Mouse (Mus musculus) liver, adult (tissue): Measurements from ENCODE around the gene Hat1.

Experiments
- GATA4 ChIP-seq: IDR thresholded peaks from 2 replicates; pipeline ENCODE4 v1.6.1; 2014; ENCODE audit warnings: mild to moderate bottlenecking, low read length; ENCODE audit not compliant: insufficient replicate concordance

The Hat1 gene

DNA sequence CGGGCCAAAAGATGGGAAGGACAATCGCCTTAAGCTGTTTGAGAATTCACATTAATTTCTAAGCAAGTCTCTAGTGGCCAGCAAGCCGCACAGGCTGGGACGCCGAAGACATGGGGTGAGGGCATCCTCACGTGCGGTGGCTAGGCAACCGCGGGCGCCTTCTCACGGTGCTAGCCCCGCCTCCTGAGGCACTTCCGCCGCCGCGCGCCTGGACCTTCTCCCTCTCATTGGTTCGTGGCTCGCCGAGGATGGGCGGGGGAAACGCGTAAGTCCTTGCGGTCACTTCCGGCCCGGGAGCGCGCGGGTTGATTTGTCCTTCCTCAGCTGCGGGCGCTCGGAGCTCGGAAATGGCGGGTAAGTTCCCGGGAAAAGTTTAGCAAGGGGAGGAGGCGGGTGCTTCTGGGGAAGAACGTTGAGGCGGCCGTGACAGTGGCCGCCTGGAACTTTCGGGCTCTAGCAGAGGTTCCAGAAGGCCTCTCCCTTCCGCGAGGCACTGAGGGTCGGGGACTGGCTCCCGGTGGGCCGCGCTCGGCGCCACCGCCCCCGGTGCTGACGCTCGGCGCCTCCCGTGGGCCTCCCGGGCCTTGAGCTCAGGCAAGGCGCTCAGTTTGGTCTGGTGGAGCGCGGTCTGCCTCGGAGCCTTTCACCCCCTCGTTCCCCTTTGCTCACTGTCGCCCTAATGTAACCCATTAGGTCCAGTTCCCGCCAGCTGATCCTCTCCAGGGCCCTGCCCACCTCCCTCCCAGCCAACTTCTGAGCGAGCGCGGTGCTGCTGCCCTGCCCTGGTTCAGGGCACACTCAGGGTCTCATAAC is at the start of gene Hat1:
TSS of gene Hat1 (plus strand) at position 8 of the 813 bp plus-strand sequence.
- TF ChIP-seq GATA4 = no peak

DNA sequence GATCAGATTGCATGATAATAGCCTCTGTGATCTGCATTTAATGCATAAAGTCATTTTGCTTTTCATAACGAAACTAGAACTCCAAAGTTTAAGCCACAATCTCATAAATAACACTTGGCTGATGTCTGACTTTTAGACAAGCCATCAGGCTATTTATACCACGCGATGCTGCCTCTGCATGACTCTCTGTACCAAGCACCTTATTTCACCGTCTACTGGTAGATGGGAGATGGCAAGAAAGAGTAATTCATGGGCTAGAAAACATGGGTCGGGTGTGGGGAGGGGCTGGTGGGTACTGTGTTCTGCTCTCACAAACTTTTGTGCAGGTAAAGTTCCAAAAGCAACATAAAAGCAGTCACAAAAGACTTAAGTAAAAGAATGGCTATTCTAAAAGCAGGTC is 48.6 kb upstream of the Hat1 start:
- no peak for TF ChIP-seq GATA4

GRCm38 (mm10) chr2:71343884-71344640 is 44.7 kb upstream of the Hat1 start:
- no peak for TF ChIP-seq GATA4

- TF ChIP-seq GATA4 = no peak
These were observed 41.6 kb upstream of the Hat1 start for GRCm38 (mm10) chr2:71347160-71347559.

DNA sequence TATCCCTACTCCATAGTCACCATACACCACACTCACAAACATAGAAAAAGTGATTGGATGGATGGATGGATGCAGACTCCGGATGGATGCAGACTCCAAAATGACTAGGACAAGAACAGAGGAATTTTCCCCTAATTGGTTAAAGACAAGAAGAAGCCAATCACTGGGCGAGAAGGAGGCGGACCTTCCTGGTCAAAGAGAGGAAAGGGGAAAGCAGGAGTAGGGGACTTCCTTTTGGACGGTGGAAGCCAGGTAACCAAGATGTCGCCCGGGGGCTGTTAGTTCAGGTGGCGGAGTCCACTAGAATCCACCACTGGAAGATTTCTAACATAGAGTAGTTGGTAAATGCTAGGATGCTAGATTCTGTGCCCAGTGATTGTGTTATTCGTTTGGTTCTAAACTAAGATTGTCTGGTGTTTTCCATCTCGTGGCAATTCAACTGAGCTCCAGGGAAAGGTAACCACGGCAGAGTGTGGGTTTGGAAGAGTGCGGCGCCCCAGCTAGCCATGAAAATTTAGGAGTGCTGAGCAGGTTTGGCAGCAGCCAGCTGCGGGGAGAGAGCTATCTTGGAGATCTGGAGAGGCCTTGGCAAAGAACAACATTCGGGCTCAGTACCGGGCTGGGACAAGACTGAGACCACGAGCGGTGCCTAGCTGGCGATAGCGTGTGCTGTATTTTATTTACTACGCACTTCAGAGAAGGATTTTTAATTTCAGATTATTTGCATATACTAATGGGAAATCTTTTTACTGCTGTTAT is 40.8 kb upstream of the Hat1 start:
- no peak for TF ChIP-seq GATA4

DNA sequence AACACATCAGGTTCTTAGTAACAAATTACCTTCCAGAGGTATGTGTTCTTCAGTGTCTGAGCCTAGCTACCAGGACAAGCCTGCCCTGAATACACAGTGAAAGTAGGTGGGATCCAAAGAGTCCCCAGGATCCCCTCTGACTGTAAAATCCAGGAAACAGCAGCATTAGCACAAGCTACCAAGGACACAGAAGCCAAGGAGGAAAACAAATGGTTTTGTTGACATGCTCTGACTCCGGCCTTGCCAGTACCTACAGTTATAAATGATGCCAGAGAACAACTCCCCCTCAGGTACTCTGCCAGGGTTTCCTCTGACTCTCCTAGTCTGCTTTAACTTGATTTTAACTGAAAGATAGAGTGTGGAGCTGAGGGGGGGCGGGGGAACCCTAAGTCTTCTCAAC is 39.2 kb upstream of the Hat1 start:
- no peak for TF ChIP-seq GATA4

GRCm38 (mm10) chr2:71350181-71350580 is 38.6 kb upstream of the Hat1 start:
- TF ChIP-seq GATA4 = no peak

DNA sequence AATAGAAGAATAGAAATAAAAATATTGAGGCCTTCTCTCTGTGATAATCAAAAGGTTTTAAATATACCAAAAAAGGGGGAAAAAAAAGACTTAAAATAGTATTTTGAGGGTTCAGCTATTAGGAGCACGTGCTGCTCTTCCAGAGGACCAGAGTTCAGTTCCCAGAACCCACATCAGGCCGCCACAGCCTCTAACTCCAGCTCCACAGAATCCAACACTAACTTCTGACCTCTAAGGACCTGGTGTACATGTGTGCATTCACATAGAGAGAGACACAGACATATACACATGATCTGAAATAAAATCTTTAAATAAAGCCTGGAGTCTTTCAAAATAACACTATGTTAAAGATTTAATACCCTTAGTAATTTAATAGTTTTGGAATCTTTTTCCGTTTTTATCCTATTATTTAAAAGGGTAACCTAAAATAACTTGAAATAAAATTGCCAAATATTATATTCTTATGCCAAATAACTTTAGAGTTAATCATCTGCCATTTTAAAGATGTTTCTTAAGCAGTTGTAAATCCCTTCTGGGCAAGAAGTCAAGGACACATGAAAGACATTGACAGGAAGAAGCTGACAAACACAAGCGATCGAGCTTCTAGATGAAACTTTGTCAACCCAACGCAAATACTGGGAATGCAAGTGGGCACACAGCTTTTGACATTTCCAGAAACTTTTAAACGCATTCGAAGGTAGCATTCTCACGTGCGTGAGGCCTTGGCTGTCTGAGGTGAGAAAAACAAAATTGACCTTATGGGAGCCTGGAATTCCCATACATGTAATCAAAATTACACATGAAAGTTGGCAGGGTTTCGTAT is 37.6 kb upstream of the Hat1 start:
- no peak for TF ChIP-seq GATA4

DNA sequence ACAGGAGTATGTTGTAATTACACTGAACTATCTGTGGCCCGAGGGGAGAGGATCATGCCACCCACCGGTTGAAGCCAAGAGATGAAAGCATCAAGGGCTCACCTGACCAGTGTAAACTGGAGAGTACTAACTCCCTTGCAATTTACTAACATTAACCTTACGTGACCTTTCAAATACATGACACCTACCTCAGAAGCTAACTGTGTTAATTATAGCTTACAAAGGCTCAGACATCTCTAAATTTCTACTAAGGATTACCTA is 37.1 kb upstream of the Hat1 start:
- no peak for TF ChIP-seq GATA4

DNA sequence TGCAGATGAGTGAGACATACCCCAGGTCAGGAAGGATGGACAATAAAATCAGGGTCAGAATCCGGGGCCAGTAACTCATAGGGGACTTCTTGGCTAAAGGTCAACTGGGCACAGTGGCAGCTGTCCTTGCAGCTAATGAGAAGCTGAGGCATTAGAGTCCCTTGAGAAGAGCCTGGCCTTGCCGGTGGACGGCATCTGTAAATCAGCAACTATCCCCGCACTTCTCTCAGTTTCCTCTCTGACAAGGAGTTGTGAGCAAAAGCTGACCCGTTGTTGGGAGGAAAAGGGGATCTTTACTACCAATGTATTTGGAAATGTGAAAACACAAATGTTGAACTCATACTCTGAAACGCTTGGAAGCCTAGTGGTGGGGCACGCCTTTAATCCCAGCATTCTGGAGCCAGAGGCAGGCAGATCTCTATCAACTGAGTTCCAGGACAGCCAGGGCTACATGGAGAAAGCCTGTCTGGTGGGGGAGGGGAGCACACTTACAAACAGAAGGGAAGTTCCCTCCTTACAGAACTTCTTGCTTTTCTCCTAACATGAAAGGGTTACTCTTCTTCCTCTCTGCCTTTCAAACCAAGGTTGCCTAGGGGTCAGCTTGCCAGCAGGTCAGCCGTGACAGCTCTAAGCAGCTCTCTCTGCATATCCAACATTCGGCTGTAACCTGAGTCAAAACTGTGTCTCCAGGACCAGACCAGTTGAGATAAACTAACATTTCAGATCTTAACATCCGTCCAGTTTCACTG is 35.3 kb upstream of the Hat1 start:
- no peak for TF ChIP-seq GATA4

DNA sequence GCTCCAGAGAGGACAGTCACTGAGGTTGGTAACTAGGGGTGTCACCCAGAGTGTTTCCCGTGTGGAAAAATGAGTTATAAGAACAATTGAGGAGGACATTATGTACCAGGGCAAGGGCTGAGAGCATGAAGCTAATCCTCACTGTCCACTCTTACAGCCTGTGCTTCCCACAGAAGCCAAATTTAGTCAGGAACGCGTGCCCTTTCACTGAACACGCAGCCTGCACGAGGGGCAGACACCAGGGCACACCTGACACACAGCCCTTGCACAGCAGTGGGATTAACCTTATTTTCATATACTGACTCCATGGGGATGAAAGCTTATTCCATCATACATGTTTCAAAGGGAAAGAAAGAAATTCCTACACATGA is 34.7 kb upstream of the Hat1 start:
- TF ChIP-seq GATA4 = no peak

GRCm38 (mm10) chr2:71358347-71358746 is 30.4 kb upstream of the Hat1 start:
- no peak for TF ChIP-seq GATA4

GRCm38 (mm10) chr2:71360192-71360591 is 28.6 kb upstream of the Hat1 start:
- no peak for TF ChIP-seq GATA4

DNA sequence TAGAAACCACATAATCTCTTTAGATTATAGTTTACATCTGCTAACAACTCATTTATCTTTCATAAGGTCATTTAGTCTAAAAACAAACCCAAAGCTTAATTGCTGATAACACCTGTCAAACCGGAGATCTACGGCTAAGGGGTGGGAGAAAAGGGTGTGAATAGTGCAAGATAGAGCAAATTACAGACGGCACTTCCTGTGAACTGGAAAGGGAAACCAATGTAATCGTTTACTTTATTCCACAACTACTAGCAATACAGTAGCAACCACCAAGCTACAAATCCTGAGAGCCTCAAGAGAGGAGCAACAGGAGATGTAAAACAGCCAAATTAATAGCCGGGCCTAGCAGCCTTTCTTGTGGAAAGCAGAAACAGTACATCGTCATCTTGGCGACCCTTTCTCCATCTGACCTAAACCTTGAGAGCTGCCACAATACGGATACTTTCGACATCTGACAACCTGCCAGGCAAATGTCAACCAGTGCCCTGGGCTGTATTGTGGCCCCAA is 22.1 kb upstream of the Hat1 start:
- no peak for TF ChIP-seq GATA4

DNA sequence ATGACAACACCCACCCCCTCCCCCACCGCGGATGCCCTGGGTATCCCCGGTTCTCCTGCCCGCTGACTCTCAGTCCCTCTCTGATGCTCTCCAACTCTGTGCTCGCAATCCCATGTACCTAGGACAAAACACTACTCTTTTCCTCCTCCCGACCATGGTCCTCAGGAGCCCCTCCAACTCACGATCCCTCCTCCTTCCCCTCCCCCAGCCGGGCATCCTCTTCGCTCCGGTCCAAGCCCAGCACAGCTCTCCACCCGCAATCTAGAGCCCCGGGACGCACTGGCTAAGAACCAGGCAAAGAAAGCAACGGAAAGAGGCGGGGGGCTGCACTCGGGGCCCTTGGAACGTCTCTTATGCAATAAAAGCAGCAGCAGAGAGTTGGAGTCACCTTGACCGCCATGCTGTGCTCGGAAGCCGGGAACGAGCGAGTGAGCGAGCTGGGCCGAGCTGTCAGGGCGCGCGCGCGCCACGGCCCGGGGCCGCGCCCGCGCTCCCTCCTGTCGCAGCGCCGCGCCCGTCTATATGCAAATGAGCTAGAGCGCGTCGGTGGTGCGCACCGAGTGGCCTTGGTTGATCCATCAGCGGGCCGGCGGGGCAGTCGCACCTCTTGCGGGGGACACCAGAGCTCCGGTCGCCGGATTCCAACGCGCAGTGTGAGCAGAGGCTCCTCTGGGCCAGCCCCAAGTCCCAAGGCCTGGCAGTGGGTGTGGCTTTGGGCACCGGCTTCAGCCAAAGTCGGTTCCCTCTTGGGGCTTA is 21.5 kb upstream of the Hat1 start, which contains the start of gene Slc25a12:
TSS of gene Slc25a12 (minus strand) at position 625 of the 756 bp plus-strand sequence.
- TF ChIP-seq GATA4 = no peak; the same call in 1 of the 2 replicates
